Mouse (Mus musculus): Measurements from ENCODE around the gene Coa3. TPM values are rescaled to one million over a fixed set of nuclear protein-coding genes. Genes with fewer than 3 reads are reported as not detected.

Gene Coa3
- polyA plus RNA-seq, 1 experiment from 2014 or later: 165 TPM

GRCm38 (mm10) chr11:101312150-101312549 lies 33.2 kb upstream of the Coa3 start:
- no peak for ATAC-seq (ENCODE audit: insufficient number of reproducible peaks, low FRiP score, low TSS enrichment, low read depth)

DNA sequence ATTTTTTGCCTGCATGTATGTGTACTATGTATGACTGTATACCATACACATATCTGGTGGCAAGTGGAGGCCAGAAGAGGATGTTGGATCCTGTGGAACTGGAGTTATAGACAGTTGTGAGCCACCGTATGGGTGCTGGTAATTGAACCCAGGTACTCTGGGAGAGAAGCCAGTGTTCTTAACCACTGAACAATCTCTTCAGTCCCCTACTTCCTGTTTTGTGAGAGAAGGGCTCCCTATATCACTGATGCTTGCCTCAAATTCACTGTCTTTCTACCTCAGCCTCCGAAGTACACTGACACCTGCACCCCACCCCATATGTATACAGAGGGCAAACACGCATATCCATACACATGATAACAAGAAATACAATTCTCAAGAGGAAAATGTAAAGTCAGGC lies 32.2 kb upstream of the Coa3 start:
- no peak for ATAC-seq (ENCODE audit: insufficient number of reproducible peaks, low FRiP score, low TSS enrichment, low read depth)
- H3K9me3 ChIP-seq (replicated peaks): no peaks in the 10 kb centered on the region
- WGBS: 78% methylated on average over 3 of the region's 3 CpGs
- H3K27me3 ChIP-seq: 0 out of 2 replicates have a peak, but pooled peaks cover 3% of the 10 kb centered on the region
- no peaks in the 10 kb centered on the region for H3K4me1 ChIP-seq
- H3K9ac ChIP-seq: no peak overlapping the region
- H3K27ac ChIP-seq (replicated peaks): no peak overlapping the region
- no peak overlapping the region for H3K4me3 ChIP-seq (replicated peaks)
- no peaks in the 10 kb centered on the region for H3K36me3 ChIP-seq
- H3K4me2 ChIP-seq (replicated peaks): no peak overlapping the region

More at GRCm38 (mm10) chr11:101312150-101312549, 33.2 kb upstream of the Coa3 start:
- H3K4me1 ChIP-seq: peaks cover 6% of the 10 kb centered on the region
- no peak overlapping the region for H3K4me3 ChIP-seq (replicated peaks)
- H3K36me3 ChIP-seq: no peaks in the 10 kb centered on the region
- H3K4me2 ChIP-seq (replicated peaks): no peak overlapping the region
- 0 out of 2 replicates have a peak, but pooled peaks cover 3% of the 10 kb centered on the region for H3K27me3 ChIP-seq
- H3K9me3 ChIP-seq (replicated peaks): no peaks in the 10 kb centered on the region
- no peak overlapping the region for H3K9ac ChIP-seq
- whole genome bisulfite sequencing: 57% methylated on average over 3 of the region's 3 CpGs
- H3K27ac ChIP-seq (replicated peaks): no peak overlapping the region

GRCm38 (mm10) chr11:101307744-101308143 lies 28.8 kb upstream of the Coa3 start:
- Histone ChIP-seq H3K4me1 (no peaks in the 10 kb centered on the region), H3K36me3 (no peaks in the 10 kb centered on the region), H3K9ac (no peak overlapping the region), H3K4me3 (replicated peaks) (no peak overlapping the region), H3K4me2 (replicated peaks) (no peak overlapping the region), H3K27ac (replicated peaks) (no peak overlapping the region), H3K9me3 (replicated peaks) (no peaks in the 10 kb centered on the region), H3K27me3 (0 out of 2 replicates have a peak, but pooled peaks cover 3% of the 10 kb centered on the region)
- WGBS: 29% methylated on average over 5 of the region's 5 CpGs
- ATAC-seq (ENCODE audit: insufficient number of reproducible peaks, low FRiP score, low TSS enrichment, low read depth): no peak

DNA sequence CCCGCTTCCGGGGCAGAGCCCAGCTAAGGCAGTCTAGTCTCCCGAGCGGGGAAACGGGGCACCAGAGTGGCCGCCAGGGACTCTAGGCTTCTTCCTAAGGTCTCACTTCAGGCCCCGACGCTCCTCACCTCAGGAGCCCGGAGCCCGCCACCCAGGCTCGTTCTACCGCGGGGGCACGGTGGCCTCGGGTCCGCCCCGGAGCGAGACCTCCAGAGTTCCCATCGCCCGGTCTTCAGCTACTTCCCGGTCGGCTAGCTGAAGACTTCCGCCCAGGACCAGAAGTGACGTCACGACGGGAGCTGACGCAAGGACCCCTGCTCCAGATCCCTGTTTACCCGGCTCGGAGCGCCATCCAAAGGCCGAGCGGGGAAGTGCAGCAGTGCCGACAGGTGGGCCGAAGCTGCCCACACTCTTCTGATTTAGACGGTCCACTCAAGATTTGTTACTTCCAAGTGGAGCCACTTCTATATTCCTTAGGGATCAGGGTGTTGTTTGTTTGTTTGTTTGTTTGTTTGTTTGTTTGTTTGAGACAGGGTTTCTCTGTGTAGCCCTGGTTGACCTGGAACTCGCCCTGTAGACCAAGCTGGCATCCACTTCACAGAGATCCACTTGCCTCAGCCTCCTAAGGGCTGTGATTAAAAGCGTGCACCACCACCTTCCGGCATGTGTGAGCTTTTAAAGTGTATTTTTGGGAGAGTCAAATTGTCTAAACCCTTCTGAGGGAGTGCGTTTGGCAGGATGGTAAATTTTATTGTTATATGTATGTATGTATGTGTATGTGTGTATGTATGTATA lies 23.3 kb upstream of the Coa3 start, which contains the start of gene Becn1:
Gene Becn1, minus strand, starts transcription at position 283 of the 795 bp plus-strand sequence.
- peak; percentile 89 for ATAC-seq (ENCODE audit: insufficient number of reproducible peaks, low FRiP score, low TSS enrichment, low read depth)
- peaks cover 15% of the 10 kb centered on the region for H3K4me1 ChIP-seq
- H3K4me2 ChIP-seq (replicated peaks): peak within 1 kb of the TSS; percentile 82
- H3K27ac ChIP-seq (replicated peaks): peak within 1 kb of the TSS; percentile 35; the same call in 1 of the 2 replicates
- WGBS: 6% methylated on average over 39 of the region's 39 CpGs
- H3K4me3 ChIP-seq (replicated peaks): peak within 1 kb of the TSS; percentile 84
- H3K9me3 ChIP-seq (replicated peaks): no peaks in the 10 kb centered on the region
- H3K36me3 ChIP-seq: peaks cover 21% of the 10 kb centered on the region
- no peaks in the 10 kb centered on the region for H3K27me3 ChIP-seq
- H3K9ac ChIP-seq: peak within 1 kb of the TSS; percentile 72

DNA sequence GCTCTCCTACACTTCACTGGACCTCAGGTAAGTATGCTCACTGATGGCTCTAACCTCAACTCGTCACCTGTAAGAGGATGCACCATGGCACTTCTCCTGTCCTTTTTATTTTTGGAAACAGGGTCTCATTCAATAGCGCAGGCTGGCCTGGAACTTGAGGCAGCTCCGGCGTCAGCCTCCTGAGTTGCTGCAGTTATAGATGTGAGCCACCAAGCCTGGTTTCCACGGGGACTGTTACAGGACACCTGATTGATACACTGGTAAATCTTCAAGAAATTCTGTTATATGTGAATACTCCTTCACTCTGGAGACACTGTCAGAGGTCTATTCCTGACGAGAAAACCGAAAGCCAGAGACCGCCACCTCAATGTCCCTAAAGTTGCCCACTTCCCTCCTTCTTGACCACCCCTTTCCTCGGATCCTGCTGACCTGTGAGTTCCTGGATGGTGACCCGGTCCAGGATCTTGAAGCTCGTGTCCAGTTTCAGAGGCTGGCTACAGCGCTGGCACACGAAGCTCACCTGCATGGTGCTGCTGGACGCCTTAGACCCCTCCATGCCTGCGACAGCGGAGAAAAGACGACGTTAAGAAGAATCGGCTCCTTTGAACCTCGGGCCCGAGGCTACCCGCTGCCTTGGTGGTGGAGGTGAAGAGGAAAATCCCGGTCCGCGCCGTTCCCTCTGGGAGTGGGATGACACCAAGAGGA lies 22.5 kb upstream of the Coa3 start:
- WGBS: 13% methylated on average over 26 of the region's 26 CpGs
- H3K27me3 ChIP-seq: no peaks in the 10 kb centered on the region
- H3K4me3 ChIP-seq (replicated peaks): peak overlapping the region; percentile 84
- H3K4me1 ChIP-seq: peaks cover 15% of the 10 kb centered on the region
- peak; percentile 20; the same call in 1 of the 2 replicates for ATAC-seq (ENCODE audit: insufficient number of reproducible peaks, low FRiP score, low TSS enrichment, low read depth)
- H3K9me3 ChIP-seq (replicated peaks): no peaks in the 10 kb centered on the region
- H3K4me2 ChIP-seq (replicated peaks): peak overlapping the region; percentile 82
- peaks cover 25% of the 10 kb centered on the region for H3K36me3 ChIP-seq
- H3K27ac ChIP-seq (replicated peaks): 0 out of 2 replicates have a peak overlapping the region, but pooled peaks have one; percentile 35
- H3K9ac ChIP-seq: peak overlapping the region; percentile 72

GRCm38 (mm10) chr11:101300881-101301280 lies 22.0 kb upstream of the Coa3 start:
- H3K4me3 ChIP-seq (replicated peaks): peak overlapping the region; percentile 84
- H3K4me2 ChIP-seq (replicated peaks): peak overlapping the region; percentile 82
- H3K4me1 ChIP-seq: peaks cover 15% of the 10 kb centered on the region
- no peaks in the 10 kb centered on the region for H3K27me3 ChIP-seq
- H3K9ac ChIP-seq: peak overlapping the region; percentile 72
- H3K27ac ChIP-seq (replicated peaks): no peak overlapping the region
- H3K9me3 ChIP-seq (replicated peaks): no peaks in the 10 kb centered on the region
- WGBS: 63% methylated on average over 7 of the region's 7 CpGs
- ATAC-seq (ENCODE audit: insufficient number of reproducible peaks, low FRiP score, low TSS enrichment, low read depth): no peak
- peaks cover 28% of the 10 kb centered on the region for H3K36me3 ChIP-seq

- WGBS: 95% methylated on average over 8 of the region's 8 CpGs
- Histone ChIP-seq H3K9me3 (replicated peaks) (no peaks in the 10 kb centered on the region), H3K27me3 (no peaks in the 10 kb centered on the region), H3K4me2 (replicated peaks) (no peak overlapping the region), H3K4me3 (replicated peaks) (no peak overlapping the region), H3K4me1 (no peaks in the 10 kb centered on the region), H3K36me3 (peaks cover 82% of the 10 kb centered on the region), H3K27ac (replicated peaks) (no peak overlapping the region), H3K9ac (no peak overlapping the region)
- ATAC-seq (ENCODE audit: insufficient number of reproducible peaks, low FRiP score, low TSS enrichment, low read depth): no peak
Measured at GRCm38 (mm10) chr11:101295191-101295590, 16.3 kb upstream of the Coa3 start.

- Histone ChIP-seq H3K4me2 (replicated peaks) (no peak overlapping the region), H3K4me3 (replicated peaks) (no peak overlapping the region), H3K4me1 (no peaks in the 10 kb centered on the region), H3K9ac (no peak overlapping the region), H3K9me3 (replicated peaks) (no peaks in the 10 kb centered on the region), H3K27me3 (no peaks in the 10 kb centered on the region), H3K36me3 (peaks cover 82% of the 10 kb centered on the region), H3K27ac (replicated peaks) (no peak overlapping the region)
- WGBS: 95% methylated on average over 8 of the region's 8 CpGs
- no peak for ATAC-seq (ENCODE audit: insufficient number of reproducible peaks, low FRiP score, low TSS enrichment, low read depth)
Measured at GRCm38 (mm10) chr11:101291231-101291630, 12.3 kb upstream of the Coa3 start.

GRCm38 (mm10) chr11:101287306-101287705 lies 8.4 kb upstream of the Coa3 start:
- Histone ChIP-seq H3K36me3 (peaks cover 44% of the 10 kb centered on the region), H3K27ac (replicated peaks) (no peak overlapping the region), H3K9ac (no peak overlapping the region), H3K9me3 (replicated peaks) (no peaks in the 10 kb centered on the region), H3K27me3 (no peaks in the 10 kb centered on the region), H3K4me3 (replicated peaks) (no peak overlapping the region), H3K4me1 (0 out of 2 replicates have a peak, but pooled peaks cover 5% of the 10 kb centered on the region), H3K4me2 (replicated peaks) (no peak overlapping the region)
- ATAC-seq (ENCODE audit: insufficient number of reproducible peaks, low FRiP score, low TSS enrichment, low read depth): no peak
- WGBS: 87% methylated on average over 9 of the region's 9 CpGs

- WGBS: 54% methylated on average over 4 of the region's 4 CpGs
- Histone ChIP-seq H3K9ac (no peak overlapping the region), H3K4me3 (replicated peaks) (no peak overlapping the region), H3K27me3 (no peaks in the 10 kb centered on the region), H3K27ac (replicated peaks) (no peak overlapping the region), H3K36me3 (peaks cover 10% of the 10 kb centered on the region), H3K4me1 (peaks cover 14% of the 10 kb centered on the region; the same call in 1 of the 2 replicates), H3K9me3 (replicated peaks) (no peaks in the 10 kb centered on the region), H3K4me2 (replicated peaks) (no peak overlapping the region)
- ATAC-seq (ENCODE audit: insufficient number of reproducible peaks, low FRiP score, low TSS enrichment, low read depth): no peak
Measured at GRCm38 (mm10) chr11:101283805-101284204, 4.9 kb upstream of the Coa3 start.

DNA sequence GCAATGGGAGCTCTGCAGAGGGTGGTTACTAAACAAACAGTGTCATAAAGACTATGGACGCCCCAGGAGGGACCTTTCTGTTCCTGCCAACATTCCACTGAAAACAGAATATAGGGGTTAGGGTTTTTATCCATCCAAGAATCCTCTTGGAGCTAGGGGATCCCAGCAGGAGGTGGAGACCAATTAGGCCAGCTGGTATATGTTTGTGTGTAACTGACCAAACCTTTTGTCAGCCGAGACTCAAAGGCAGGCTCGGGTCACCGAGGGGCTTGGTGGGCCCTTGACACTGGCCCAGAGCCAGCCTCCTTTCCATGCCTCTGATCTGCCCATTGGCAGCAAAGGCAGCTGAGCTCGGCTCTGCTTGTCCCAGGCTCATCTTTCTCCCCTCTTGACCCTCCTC lies 4.0 kb upstream of the Coa3 start:
- WGBS: 38% methylated on average over 5 of the region's 5 CpGs
- Histone ChIP-seq H3K4me3 (replicated peaks) (no peak overlapping the region), H3K27me3 (no peaks in the 10 kb centered on the region), H3K9ac (no peak overlapping the region), H3K27ac (replicated peaks) (no peak overlapping the region), H3K36me3 (peaks cover 8% of the 10 kb centered on the region; the same call in 1 of the 2 replicates), H3K4me1 (peaks cover 19% of the 10 kb centered on the region), H3K9me3 (replicated peaks) (no peaks in the 10 kb centered on the region), H3K4me2 (replicated peaks) (no peak overlapping the region)
- no peak for ATAC-seq (ENCODE audit: insufficient number of reproducible peaks, low FRiP score, low TSS enrichment, low read depth)
